Mouse (Mus musculus) fibroblast of lung, adult 2 months (primary cell): ENCODE measurements around the gene Aacs.
"Not testable (repeated sequence)": the region's sequence is repeated elsewhere in the genome, so short reads cannot be mapped to it uniquely, and the experiment has no call there.

Experiments
- DNase-seq: peaks from one replicate; pipeline ENCODE4 v3.0.0-alpha.2; 2011; ENCODE audit warnings: low read depth

The Aacs gene

DNA sequence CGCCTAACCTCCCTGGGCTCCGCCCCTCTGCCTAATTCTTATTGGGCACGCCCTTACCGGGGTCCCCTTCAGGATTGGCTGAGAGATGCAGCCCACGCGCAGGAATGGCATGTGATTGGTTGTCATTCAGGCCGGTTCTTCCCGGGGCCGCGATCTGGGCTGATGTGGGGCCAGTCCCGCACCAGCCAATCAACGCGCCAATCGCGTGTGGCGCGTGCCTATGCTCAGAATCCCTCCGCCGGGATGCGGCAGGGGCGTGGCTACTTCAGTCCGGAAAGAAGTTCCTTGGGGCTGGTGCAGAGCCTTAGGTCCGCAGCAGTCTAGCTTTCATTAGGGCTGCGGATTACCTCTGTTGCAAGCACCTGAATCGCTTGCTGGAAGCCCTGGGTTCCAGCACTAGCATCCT lies 9.9 kb upstream of the Aacs start:
- peak; percentile 97 for DNase-seq

DNA sequence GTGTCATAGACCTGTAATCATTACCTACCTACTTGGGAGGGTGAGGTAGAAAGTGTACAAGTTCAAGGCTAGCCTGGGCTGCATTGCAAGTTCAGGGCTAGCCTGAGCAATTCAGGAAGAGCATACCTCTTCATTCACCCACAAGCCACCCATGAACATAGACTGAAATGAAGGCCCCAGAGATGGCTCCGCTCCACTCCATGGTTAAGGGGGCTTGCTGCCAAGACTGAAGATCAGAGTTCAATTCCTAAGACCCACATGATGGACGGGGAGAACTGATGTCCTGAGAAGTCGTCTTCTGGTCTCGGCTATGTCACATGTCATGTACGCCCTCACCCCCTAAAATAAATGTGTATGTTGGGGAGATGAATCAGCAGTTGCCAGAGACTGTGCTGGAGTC lies 9.1 kb upstream of the Aacs start:
- no peak for DNase-seq

DNA sequence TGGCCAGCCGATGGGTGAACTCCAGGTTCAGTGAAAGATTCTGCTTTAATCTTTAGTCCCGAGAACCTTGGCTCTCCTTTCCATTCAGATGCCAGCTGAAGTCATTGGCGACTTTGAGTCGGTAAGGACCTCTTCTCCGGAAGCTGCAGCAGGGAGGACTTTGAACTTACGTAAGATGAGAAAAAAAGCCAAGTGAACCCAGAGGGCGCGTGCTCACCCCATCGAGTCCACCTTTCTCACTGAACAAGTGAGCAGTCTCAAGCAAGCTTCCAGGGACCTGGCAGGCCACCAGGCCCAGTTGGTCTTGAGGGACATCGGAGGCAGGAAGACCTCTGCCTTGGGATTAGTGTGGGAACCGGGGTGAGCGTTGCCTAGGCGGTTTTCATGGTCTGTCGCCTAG lies 8.4 kb upstream of the Aacs start:
- DNase-seq = no peak

DNA sequence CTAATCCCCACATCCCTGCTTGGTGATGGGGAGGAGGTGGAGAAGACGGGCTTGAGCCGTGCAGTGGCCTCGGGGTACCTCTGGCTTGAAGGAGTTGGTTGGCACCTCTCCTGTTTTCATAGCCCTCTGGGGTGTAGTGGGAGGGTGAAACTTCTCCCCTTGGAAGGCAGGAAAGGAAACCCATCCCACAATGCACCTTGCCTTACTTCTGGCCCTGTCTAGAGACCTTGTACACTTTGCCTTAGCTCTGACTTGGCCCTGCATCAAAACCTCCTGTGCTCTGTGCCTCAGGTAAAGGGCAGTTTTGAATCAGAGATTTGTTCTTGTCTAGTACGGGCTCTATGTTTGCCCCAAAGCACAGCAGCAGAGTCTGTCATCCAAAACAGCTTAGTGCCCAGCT lies 4.9 kb upstream of the Aacs start:
- DNase-seq = no peak

DNA sequence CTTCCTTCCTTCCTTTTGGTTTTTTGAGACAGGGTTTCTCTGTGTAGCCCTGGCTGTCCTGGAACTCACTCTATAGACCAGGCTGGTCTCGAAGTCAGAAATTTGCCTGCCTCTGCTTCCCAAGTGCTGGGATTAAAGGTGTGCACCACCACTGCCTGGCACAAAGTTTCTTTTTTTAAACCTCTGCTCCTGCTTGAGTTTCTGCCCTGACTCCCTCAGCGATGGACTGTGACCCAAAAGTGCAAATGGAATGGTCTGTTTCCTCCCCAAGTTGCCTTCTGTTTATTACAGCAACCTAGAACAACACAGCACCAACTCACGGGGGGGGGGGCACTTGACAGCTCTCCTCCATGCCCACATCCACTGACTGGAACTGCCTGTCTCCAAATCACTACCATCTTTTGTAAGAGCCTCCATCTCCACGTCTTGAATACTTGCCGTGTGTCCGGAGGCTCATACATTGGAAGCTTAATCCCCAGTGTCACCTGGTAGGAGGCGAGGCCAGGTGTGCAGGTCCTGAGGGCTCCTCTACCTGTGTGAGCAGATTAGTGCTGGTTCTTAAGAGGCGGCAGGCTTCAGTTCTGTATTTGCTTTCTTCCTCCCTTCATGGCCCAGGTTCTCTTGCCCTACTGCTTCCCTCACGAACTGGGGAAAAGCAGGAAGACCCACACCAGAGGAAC lies 2.7 kb upstream of the Aacs start:
- no peak for DNase-seq

DNA sequence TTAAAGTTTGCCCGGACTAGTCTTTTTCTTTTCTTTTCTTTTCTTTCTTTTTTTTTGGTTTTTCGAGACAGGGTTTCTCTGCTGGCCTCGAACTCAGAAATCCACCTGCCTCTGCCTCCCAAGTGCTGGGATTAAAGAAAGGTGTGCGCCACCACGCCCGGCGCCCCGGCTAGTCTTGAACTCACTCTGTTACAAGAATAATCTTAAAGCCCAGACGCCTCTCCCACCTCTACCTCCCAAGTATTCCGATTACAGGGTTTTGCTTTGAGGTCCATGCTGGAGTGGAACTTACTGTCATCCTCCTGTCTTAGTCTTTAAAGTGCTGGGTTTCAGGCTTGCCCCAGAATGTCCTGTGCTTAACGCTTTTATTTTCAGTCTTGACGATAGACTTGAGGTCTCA lies 584 bp upstream of the Aacs start:
- DNase-seq = no peak

DNA sequence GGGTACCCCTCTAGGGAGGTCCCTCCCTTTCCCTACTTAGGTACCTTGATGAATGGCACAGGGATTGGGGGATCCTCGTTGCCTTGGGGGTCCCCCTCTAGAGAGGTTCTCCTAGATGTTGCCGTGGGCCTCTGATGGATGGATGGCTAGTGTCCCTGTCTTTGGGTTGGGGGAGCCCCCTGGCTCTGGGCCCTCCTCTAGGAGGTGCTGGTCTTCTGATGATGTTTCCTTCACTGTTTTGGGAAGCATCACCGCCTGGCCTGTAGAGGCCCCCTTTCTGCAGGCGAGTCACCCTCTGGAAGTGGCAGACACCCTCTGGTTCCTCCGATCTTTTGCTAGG lies 642 bp downstream of the Aacs start:
- no peak for DNase-seq

DNA sequence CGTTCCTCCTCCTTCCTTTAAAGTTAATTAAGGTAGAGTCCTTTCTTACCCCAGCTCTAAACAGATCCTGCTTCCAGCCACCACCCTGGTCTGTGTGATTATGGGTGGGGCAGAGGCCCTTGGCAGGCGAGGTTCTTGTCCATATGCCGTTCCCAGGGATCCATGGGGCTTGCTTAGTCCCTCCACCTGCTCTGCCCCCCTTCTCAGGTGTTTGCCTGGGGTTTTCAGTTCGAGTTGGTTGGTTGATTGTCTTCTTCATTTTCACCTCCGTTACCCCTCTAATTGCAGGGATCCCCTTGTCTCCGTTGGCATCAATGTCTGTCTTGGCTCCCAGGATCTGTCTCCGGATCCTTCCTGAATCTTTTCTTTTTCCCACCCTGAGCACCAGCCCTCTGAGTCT lies 1.2 kb downstream of the Aacs start:
- DNase-seq = no peak

DNA sequence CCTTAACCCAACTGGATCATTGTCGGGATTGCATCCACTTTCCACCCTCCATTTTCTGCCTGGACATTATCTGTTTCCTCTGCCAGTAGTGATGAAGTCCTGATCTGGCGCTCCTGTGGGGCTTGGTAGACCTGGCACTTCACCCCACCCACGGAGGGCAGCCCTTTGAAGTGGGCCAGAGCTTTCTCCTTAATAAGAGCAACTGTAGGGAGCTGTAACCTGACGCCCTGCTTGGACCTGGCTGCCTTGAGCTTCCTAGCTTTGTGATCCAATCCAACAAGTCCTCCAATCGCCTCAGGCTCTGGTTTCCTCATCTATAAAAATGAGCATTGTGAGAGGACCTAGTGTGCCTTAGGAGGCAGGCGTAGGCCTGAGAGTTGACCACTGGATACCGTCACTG lies 1.9 kb downstream of the Aacs start:
- no peak for DNase-seq

DNA sequence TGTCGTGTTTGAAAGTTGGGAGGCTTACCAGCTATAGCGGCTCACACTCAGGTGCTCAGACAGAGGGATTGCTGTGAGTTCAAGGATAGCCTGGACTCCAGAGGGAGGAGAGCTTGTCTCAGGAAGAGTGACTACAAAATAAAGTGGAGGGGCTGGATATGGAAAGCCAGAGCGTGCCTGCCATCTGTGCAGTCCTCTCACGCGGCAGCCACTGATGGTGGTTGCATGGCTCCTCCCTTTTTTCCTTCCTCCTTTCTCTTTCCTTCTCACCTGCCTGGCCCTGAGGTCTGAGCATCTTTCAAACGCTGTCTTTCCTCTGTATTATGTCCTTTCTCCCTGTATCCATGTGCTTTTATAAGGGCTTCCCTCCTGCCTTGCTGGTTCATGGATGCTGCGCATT lies 2.4 kb downstream of the Aacs start:
- DNase-seq = no peak

DNA sequence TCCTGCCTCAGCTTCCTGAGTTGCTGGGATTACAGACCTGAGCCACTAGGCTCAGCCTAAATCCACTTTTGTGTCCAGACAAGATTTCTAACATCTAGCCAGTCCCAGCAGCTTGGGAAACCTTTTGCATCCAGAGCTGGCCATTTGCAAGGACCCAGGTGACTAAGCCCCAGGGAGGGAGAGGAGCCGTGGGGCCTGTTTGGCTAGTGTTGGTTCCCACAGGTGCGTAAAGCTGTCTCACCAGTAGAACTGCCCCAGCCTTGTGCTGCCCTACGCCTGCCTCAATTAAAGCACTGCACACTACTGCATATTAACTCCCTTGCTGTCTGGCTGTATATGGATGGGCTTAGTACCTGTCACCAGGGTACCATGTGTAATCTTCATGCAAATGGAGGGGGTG lies 3.8 kb downstream of the Aacs start:
- no peak for DNase-seq

DNA sequence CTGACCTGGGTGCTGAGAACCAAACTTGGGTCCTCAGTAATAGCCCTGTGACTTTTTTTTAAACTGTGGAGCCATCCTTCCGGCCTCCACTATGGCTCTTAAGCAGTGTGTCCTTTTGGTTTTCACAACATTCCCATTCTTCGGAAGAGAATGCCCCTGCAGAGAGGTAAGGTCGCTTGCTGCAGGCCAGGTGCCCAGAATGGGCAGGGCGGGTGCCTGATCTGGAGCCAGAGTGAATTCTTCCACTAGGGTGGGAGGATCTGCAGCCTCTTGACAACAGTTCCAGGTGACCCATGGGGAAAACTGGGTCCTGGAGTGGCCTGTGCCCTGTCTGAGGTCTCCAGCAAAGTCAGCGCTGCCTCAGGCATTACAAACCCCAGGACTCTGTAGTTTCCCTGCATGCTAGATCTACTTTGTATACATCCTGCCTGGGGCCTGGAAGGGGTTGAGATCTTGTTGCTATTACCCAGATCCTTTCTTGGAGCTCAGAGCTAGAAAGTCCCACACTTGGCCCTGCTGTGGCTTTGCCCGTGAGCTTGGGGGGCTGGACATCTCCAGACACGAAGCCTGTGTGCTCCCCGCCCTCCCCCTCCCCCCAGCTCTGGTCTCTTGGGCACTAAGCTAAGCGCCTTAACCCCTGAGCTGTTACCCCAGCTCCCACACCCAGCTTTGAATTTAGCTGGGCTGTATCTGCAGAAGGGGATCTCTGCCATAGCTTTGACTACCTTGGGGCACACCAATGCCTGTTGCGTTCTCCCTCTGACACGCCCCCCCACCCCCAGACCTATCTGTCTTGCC lies 5.0 kb downstream of the Aacs start:
- no peak for DNase-seq

DNA sequence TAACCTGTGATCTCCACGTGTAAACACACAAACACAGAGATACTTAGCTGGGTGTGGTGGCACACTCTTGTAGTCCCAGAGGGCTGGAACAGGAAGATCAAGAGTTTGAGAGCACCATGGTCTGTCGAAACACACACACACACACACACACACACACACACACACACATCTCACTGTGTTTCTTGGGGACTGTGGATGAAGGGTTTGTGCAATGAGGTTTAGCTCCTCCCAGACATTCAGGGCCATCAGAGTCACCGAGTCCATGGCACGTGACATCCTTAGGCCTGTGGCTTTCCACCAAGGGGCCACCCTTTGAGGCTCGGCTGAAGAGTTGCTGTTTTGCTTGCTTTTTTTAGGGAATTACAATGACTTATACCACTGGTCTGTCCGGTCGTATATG lies 6.9 kb downstream of the Aacs start:
- DNase-seq = no peak

DNA sequence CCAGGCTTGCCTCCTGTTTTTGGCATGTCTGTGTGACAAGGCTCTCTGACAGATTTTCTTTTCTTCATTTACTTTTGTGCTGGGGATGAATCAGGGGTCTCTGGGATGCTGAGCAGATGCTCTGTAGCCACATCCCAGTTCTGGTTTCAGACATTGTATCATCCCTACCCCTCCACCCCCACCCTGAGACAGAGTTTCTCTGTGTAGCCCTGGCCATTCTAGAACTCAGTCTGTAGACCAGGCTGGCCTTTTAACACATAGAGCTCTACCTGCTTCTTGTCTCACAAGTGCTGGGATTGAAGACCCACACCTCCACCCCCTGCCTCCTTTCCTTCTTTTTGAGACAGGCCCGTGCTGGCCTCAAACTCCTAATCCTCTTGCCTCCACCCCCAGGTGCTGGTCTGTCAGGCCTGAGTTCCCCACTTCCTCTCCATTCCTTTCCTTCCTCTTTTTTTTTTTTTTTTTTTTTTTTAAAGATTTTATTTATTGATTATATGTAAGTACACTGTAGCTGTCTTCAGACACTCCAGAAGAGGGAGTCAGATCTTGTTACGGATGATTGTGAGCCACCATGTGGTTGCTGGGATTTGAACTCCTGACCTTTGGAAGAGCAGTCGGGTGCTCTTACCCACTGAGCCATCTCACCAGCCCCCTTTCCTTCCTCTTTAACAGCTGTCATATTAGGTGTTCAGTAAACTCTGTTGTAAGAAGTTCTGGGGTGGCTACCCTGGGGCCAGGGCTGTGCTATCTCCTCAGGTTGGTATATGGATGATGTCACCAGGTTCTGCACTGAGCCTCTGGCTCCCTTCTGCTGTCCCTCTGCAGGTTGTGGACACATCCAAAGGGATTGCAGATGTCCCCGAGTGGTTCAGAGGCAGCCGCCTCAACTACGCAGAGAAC lies 8.3 kb downstream of the Aacs start:
- DNase-seq = no peak

DNA sequence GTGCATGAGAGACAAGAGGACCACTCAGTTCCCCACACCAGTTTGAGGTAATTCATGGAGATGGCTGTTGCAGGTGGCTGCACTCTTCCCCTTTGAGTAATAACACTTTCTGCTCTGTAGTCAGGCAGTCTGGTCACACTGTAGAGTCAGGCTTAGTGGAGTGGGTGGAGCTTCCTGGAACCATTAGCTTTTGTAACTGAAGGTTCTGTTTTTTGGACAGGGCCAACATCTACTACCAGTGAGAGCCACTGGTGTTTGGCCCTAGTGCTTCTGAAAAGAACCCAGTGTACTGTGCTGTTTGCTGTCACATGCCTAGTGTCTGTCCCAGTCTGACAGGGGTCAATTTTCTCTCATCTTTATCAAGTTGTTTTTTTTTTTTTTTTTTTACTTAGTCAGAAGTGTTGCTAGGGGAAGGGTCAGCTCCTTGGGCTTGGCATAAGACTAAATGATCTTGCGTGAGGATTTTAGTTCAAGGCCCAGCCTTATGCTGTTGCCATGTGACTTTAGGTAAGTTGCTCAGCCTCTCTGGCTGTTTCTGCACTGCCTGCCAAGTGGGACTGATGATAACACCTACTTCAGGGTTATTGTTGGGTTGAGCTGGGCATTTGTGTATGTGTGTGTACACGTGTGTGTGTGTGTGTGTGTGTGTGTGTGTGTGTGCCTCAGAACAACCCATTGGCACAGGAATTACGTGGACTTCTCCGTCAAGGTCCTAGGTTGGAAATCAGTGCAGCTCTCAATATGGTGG lies 9.6 kb downstream of the Aacs start:
- no peak for DNase-seq

DNA sequence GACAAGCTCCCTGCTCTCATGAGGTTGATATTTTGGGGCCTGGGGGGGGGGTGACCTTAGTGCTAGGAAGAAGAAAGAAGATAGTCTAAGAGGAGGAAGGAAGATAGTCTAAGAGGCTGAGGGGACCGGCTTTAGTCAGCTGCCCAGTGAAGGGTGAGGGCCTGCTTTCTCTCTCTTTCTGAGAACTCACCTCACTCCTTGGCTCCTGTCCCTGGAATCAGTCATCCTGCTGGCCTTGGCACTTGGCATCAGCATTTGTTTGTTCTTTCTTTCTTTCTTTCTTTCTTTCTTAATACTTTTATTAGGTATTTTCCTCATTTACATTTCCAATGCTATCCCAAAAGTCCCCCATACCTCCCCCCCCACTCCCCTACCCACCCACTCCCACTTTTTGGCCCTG lies 10.5 kb downstream of the Aacs start:
- DNase-seq = no peak

DNA sequence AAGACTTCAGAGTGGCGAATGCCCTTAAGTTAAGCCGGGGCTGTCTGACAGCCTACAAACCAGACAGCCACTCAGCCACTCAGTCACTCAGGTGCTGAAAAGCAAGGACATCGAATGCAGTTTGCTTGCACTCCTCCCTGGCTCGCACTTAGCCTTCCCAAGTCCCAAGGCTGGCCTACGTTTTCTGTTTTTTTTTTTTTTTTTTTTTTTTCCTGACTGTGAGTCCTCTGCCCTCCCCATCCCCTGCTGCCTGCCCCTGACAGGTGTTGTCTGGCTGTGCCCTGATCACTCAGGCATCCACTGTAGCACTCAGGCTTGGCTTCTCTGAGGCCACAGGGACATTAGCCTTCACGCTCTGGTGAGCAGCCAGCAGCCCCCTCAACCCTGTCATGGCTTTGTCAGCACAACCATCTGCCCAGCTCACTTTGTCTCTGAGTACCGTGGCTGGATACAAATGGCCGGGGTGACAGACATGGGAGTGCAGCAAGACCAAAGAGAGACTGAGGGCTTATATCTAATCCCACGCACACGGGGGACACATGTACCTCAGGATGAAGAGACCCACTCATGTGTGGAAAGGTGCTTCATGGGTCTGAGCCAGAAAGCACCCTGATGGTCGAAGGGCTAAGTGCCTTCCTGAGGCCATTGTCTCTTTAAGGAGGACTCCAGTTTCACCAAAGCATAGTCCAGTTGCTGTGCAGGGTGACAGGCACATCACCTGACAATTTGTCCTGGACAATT lies 11.9 kb downstream of the Aacs start:
- DNase-seq = no peak

DNA sequence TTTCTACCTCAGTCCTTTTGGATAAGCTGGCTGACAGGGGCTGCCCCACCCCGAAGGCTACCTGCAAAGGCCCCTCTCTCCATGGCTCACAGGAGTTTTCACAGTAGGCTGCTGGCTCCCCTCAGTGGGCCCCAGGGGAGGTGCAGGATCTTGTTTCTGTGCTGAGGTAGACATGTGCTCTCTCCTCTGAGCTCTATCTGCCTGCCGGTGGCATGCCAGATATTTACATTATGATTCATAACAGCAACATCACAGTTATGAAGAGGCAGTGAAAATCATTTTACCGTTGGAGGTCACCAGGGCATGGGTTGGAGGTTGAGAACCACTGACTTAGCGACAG lies 12.5 kb downstream of the Aacs start:
- no peak for DNase-seq

DNA sequence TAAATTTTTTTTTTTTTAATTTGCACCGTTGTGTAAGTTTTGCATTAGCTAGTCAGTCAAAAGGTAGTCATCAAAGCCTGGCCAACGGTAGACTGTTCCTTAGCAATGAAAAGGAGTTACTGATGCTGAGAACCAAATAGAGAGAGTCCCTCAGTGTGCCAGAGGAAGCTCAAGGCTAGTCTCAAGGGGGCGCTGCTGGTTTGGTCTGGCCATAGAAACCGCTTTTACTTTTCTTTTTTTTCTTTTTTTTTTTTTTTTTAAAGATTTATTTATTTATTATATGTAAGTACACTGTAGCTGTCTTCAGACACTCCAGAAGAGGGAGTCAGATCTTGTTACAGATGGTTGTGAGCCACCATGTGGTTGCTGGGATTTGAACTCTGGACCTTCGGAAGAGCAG lies 13.3 kb downstream of the Aacs start:
- not testable (repeated sequence) for DNase-seq

DNA sequence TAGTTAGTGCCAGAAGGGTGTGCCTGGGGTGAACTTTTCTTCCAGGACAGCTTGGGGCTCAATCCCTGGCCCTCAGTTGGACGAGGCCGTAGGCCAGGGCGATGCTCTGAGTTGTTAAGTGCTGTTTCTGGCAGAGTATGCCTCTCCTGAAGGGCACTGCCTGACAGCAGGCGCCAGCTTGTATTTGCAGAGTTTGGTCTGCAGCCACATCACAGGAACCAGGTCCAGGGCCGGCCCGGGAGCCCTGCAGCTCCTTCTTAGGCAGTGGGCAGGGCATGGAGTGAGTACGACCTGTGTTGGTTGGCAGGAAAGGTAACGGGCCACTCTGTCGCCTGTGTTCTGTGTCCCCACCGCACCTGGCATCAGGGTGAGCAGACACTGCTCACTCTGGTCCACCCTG lies 15.5 kb downstream of the Aacs start:
- DNase-seq = no peak

DNA sequence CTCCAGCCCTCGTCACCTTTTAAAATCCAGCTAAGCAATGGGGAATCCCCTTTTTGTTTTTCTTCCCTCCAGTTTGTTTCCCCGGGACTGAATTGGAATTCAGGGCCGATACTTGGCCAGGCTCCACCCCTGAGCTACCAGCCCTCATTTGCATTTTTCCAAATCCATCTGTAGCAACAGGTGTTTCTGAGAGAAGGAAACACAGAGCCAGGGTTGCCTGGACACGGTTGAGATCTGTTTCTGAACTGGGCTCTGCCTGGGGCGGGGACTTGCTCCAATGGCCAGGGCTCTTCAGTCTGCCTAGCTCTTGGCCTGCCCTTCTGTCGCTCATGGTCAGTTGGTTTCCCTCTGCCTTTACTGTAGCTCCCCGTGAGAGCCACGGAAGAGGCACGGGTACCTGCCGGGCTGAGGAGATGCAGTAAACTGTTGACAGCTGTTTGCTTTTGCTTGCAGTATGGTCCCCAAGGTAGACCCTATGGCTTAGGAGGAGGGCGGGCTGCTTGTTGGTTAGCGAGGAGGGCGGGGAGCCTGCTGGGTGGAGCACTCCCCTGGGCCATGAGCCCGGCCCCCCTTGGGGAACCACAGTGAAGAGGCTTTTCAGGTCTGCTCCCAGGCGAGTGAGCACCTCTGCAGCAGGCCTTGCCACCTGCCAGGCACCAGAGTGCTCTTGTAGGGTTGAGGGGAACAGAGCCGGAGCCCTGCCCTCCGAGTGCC lies 16.9 kb downstream of the Aacs start:
- DNase-seq = no peak
